Mouse (Mus musculus) ES-Bruce4 (cell line): ENCODE measurements at regions not wholly inside any gene's neighbourhood (a gene's known extent, or its start where the extent isn't known, plus 50 kb on each side); places are given as distances from the start of the nearest gene placed in this dataset.

Experiments used
- H3K27ac ChIP-seq: 2 replicates; pipeline ENCODE4 v1.5.1; 2012; ENCODE audit warnings: low read length, inconsistent platforms; ENCODE audit not compliant: insufficient read depth
- H3K27me3 ChIP-seq: 2 replicates; pipeline ENCODE4 v1.6.1; 2012; ENCODE audit warnings: mild to moderate bottlenecking, low read length, inconsistent platforms; ENCODE audit not compliant: control insufficient read depth, poor library complexity, insufficient read depth, severe bottlenecking
- H3K36me3 ChIP-seq: 2 replicates; pipeline ENCODE4 v1.6.1; 2012; ENCODE audit warnings: inconsistent platforms, mild to moderate bottlenecking, low read length, moderate library complexity; ENCODE audit not compliant: control insufficient read depth, poor library complexity, insufficient read depth, severe bottlenecking
- H3K4me1 ChIP-seq: one replicate; pipeline ENCODE4 v1.8.1; 2011; ENCODE audit warnings: low read length; ENCODE audit not compliant: control insufficient read depth, insufficient read depth
- H3K4me3 ChIP-seq: 2 replicates; pipeline ENCODE4 v1.5.1; 2011; ENCODE audit warnings: low read depth, mild to moderate bottlenecking, low read length
- H3K9ac ChIP-seq: 2 replicates; pipeline ENCODE4 v1.6.1; 2012; ENCODE audit warnings: low read depth, mild to moderate bottlenecking, inconsistent platforms; ENCODE audit not compliant: poor library complexity, severe bottlenecking
- H3K9me3 ChIP-seq: replicated peaks from 2 replicates; pipeline ENCODE4 v1.6.1; 2012; ENCODE audit warnings: mild to moderate bottlenecking, low read length, inconsistent platforms; ENCODE audit not compliant: control insufficient read depth, poor library complexity, insufficient read depth, severe bottlenecking
- CTCF ChIP-seq: IDR thresholded peaks from one replicate; pipeline ENCODE4 v1.8.1; 2011; ENCODE audit warnings: low read depth, low read length
- EP300 ChIP-seq: IDR thresholded peaks from 2 replicates; pipeline ENCODE4 v1.6.1; 2011; ENCODE audit warnings: low read depth, low read length; ENCODE audit not compliant: insufficient read depth
- POLR2A ChIP-seq: IDR thresholded peaks from one replicate; pipeline ENCODE4 v1.8.1; 2011; ENCODE audit warnings: low read length; ENCODE audit not compliant: insufficient read depth

DNA sequence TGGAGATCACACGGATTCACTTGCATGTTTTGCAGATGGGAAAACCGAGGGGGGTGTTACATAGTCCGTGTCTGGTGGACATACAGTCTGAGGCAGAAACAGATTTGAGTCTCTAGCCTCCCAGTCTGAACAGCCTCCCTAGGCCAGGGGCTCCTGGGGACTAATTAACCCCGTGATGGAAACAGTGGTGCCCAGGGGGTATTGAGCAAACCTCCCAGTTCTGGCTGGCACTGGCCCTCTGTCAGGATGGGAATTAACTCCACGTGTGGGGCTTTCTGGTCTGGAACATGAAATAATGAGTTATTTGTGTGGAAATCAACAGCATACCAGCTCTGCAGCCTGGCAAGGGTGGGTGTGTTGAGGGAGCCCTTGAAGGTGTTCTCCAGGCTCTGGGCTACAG lies 79.9 kb upstream of the Nek6 start:
- Histone ChIP-seq H3K4me1 (no peaks in the 10 kb centered on the region), H3K9ac (no peak overlapping the region), H3K36me3 (no peaks in the 10 kb centered on the region), H3K9me3 (no peaks in the 10 kb centered on the region), H3K4me3 (no peak overlapping the region), H3K27me3 (no peaks in the 10 kb centered on the region), H3K27ac (no peak overlapping the region)
- TF ChIP-seq EP300 (no peak), POLR2A (no peak), CTCF (no peak)

DNA sequence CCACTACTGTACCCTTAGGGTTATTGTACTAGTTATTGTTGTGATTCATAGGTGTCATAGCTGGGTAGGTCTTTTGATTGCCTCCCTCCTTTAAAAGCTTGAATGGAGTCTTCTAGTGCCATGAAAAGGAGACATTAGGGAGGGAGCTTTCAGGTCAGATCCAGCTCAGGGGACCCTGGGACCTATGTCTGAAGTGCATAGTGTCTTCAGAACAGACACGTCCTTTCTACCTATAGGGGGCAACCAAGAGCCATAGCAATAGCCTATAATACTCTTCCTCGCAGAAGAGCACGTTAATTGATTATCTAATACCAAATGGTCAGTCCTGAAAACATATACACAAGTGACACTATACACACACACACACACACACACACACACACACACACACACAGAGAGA lies 77.7 kb upstream of the Nek6 start:
- Histone ChIP-seq H3K9me3 (no peaks in the 10 kb centered on the region), H3K9ac (no peak overlapping the region), H3K4me3 (no peak overlapping the region), H3K27ac (no peak overlapping the region), H3K36me3 (no peaks in the 10 kb centered on the region), H3K4me1 (no peaks in the 10 kb centered on the region), H3K27me3 (no peaks in the 10 kb centered on the region)
- TF ChIP-seq CTCF (no peak), POLR2A (no peak), EP300 (no peak)

DNA sequence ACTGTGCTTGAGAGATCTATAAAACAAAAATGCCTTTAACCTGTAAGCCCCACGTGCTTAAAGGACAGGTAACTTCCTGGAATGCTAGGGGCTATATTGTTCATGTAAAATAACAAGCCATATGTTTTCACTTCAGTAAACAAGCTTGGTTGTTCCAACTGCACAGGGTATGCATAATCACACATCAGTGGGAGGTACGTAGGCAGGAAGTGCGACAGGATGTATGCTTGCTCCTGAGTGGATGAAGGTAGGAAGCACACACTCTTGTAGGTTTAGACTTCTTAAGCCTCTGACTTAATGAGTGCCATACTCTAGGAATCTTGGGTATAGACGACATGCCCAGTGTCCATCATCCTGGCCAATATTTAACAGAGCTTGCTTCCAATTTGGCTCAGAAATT lies 74.7 kb upstream of the Nek6 start:
- H3K36me3 ChIP-seq, result no peaks in the 10 kb centered on the region
- no peak overlapping the region for H3K27ac ChIP-seq
- no peaks in the 10 kb centered on the region for H3K4me1 ChIP-seq
- no peaks in the 10 kb centered on the region for H3K27me3 ChIP-seq
- H3K4me3 ChIP-seq, result no peak overlapping the region
- no peak for TF ChIP-seq EP300
- no peaks in the 10 kb centered on the region for H3K9me3 ChIP-seq
- H3K9ac ChIP-seq, result no peak overlapping the region

DNA sequence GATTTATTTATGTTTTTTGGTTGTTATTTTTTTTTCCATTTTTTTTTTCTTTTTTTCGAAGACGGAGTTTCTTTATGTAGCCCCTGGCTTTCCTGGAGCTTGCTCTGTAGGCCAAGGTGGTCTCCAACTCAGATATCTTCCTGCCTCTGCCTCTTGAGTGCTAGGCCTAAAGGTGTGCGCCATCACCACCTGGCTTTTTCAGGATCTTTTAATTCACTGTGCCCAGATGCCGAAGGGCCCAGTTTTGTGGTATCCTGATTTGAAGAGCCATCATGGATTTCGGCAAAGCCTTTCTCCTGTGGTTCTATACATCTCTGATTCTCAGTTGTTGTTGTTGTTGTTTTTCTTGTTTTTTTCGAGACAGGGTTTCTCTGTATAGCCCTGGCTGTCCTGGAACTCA lies 72.3 kb upstream of the Nek6 start:
- Histone ChIP-seq H3K27me3 (no peaks in the 10 kb centered on the region), H3K27ac (no peak overlapping the region), H3K4me1 (no peaks in the 10 kb centered on the region), H3K9me3 (no peaks in the 10 kb centered on the region), H3K4me3 (no peak overlapping the region), H3K36me3 (no peaks in the 10 kb centered on the region), H3K9ac (no peak overlapping the region)
- TF ChIP-seq CTCF, result no peak
- no peak for TF ChIP-seq POLR2A

DNA sequence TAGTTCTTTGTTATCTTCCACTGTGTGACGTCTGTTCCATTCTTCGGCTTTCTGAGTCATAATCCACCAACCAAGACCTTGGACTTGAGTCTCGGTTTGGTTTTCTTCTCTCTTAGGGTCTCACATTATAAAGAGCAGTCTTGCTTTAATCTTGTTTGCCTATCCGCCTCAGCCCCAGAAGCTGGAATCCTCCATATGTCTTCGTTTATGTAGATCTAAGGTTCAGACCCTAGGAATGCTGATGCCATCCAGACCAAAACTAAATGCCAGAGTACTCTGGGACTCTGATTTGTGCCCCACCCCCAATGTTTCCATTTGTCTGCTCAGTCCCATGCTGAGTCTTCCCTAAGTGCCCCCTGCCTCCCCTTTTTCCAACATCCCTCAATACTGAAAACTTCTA lies 71.5 kb upstream of the Nek6 start:
- no peak overlapping the region for H3K9ac ChIP-seq
- TF ChIP-seq CTCF (no peak), EP300 (no peak)
- H3K4me3 ChIP-seq, result no peak overlapping the region

DNA sequence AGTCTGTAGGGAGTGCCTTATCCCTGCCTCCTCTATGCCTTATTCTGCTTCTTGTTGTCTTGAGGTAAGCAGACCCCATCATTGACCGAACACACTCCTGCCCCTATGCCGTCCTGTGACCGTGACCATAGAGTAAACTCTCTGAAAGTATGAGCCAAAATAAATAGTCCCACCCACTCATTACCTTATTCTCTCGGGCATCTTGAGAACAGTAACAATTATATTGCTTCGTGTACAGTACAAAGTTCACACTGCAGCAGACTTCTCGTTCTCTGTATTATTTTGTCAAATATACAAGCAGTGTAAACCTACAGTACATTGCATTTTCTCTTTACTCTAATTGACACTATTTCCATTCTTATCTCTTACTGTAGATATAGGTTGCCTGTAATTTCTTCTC lies 62.4 kb upstream of the Nek6 start:
- Histone ChIP-seq H3K9me3 (no peaks in the 10 kb centered on the region), H3K36me3 (no peaks in the 10 kb centered on the region), H3K9ac (no peak overlapping the region), H3K27ac (no peak overlapping the region), H3K4me3 (no peak overlapping the region), H3K4me1 (no peaks in the 10 kb centered on the region), H3K27me3 (no peaks in the 10 kb centered on the region)
- no peak for TF ChIP-seq POLR2A
- no peak for TF ChIP-seq EP300
- no peak for TF ChIP-seq CTCF

More for the DNA sequence above, 71.5 kb upstream of the Nek6 start:
- no peaks in the 10 kb centered on the region for H3K4me1 ChIP-seq
- no peaks in the 10 kb centered on the region for H3K9me3 ChIP-seq
- no peak overlapping the region for H3K27ac ChIP-seq
- H3K27me3 ChIP-seq, result no peaks in the 10 kb centered on the region
- H3K36me3 ChIP-seq, result no peaks in the 10 kb centered on the region

- Histone ChIP-seq H3K9me3 (no peaks in the 10 kb centered on the region), H3K9ac (no peak overlapping the region), H3K27ac (no peak overlapping the region), H3K27me3 (no peaks in the 10 kb centered on the region), H3K4me1 (no peaks in the 10 kb centered on the region), H3K4me3 (no peak overlapping the region), H3K36me3 (no peaks in the 10 kb centered on the region)
- TF ChIP-seq CTCF (no peak), POLR2A (no peak), EP300 (no peak)
These were observed 54.9 kb upstream of the Nek6 start for GRCm38 (mm10) chr2:38456571-38456970.
